Mouse (Mus musculus) hindbrain, embryonic 14.5 days (tissue): ENCODE results near the gene Cdca4. TPM values are rescaled to one million over a fixed set of nuclear protein-coding genes. Genes with fewer than 3 reads are reported as not detected.
A peak's percentile ranks its signal among the peaks of the same experiment; 100 is the strongest.

Source experiments
- ATAC-seq: fragments of 200-750 bp; cut with Nextera tagmentation; 2 replicates; pipeline ENCODE4 v1.8.0; 2017; ENCODE audit warnings: moderate number of reproducible peaks, mild to moderate bottlenecking, moderate TSS enrichment, moderate library complexity; ENCODE audit not compliant: low FRiP score
- DNase-seq: peaks from one replicate; pipeline ENCODE4 v3.0.0-alpha.2; 2015; ENCODE audit warnings: low spot score
- H3K27ac ChIP-seq: fragments of 300-500 bp; sonication (generic); 2 replicates; pipeline ENCODE4 v1.5.1; 2014; ENCODE audit warnings: mild to moderate bottlenecking, moderate library complexity
- H3K27me3 ChIP-seq: fragments of 300-500 bp; sonication (generic); 2 replicates; pipeline ENCODE4 v1.6.1; 2014; ENCODE audit warnings: mild to moderate bottlenecking, low read length, mixed read lengths; ENCODE audit not compliant: control insufficient read depth, insufficient read depth
- H3K36me3 ChIP-seq: fragments of 300-500 bp; sonication (generic); replicated peaks from 2 replicates; pipeline ENCODE4 v1.6.1; 2014; ENCODE audit not compliant: control insufficient read depth, insufficient read depth
- H3K4me1 ChIP-seq: fragments of 300-500 bp; sonication (generic); replicated peaks from 2 replicates; pipeline ENCODE4 v1.6.1; 2014; ENCODE audit warnings: antibody characterized with exemption, low read length, mixed read lengths; ENCODE audit not compliant: control insufficient read depth, insufficient read depth
- H3K4me2 ChIP-seq: fragments of 300-500 bp; sonication (generic); replicated peaks from 2 replicates; pipeline ENCODE4 v1.6.1; 2014; ENCODE audit warnings: mild to moderate bottlenecking, moderate library complexity
- H3K4me3 ChIP-seq: fragments of 300-500 bp; sonication (generic); replicated peaks from 2 replicates; pipeline ENCODE4 v1.5.1; 2014; ENCODE audit warnings: mild to moderate bottlenecking, low read length
- H3K9ac ChIP-seq: fragments of 300-500 bp; sonication (generic); 2 replicates; pipeline ENCODE4 v1.6.1; 2014
- H3K9me3 ChIP-seq: fragments of 300-500 bp; sonication (generic); 2 replicates; pipeline ENCODE4 v1.6.1; 2016; ENCODE audit warnings: low read length; ENCODE audit not compliant: control insufficient read depth
- WGBS: fragments of 180-500 bp; shearing (Covaris S2); extraction: QIAGEN DNeasy Blood & Tissue Kit; methylation state at CpG from one replicate; pipeline ENCODE4 v1.1.7; 2014; 5-methylcytosine and 5-hydroxymethylcytosine counted together
- polyA plus RNA-seq: library from polyadenylated mRNA; unstranded; fragments of >200 nt; fragmentation: Nextera tagmentation; extraction: Ambion mirVana; gene quantifications from 2 replicates; pipeline ENCODE4 v1.2.1, GENCODE M21; 2014

Gene Cdca4
- polyA plus RNA-seq, 1 experiment from 2014 or later = 39.1 TPM

DNA sequence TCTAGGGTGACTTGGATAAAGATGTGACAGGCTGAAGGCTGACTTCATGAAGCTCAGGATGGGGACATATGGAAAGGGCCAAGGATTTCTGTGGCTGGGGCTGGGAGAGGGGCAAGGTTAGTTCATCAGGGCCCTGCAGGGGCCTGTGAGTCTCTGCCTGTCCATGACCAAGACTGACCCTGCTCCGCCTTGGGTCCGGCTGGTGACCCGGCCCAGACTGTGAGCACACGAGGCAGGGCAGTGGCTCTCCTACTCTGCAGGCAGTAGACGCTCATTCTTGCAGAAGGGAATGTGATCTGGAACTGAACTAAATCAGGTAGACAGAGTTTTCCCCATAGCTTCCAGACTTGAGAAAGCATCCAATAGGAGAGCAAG lies 21.0 kb downstream of the Cdca4 start:
- peak overlapping the region; percentile 90 for H3K4me2 ChIP-seq
- 60% methylated on average over 5 of the region's 5 CpGs for WGBS
- peak overlapping the region; percentile 89 for H3K27ac ChIP-seq
- no peaks in the 10 kb centered on the region for H3K27me3 ChIP-seq
- H3K4me1 ChIP-seq = peaks cover 17% of the 10 kb centered on the region
- ATAC-seq (peak; percentile 18), DNase-seq (no peak)
- peak overlapping the region; percentile 56 for H3K4me3 ChIP-seq
- peaks cover 13% of the 10 kb centered on the region for H3K36me3 ChIP-seq
- no peaks in the 10 kb centered on the region for H3K9me3 ChIP-seq
- peak overlapping the region; percentile 71 for H3K9ac ChIP-seq

DNA sequence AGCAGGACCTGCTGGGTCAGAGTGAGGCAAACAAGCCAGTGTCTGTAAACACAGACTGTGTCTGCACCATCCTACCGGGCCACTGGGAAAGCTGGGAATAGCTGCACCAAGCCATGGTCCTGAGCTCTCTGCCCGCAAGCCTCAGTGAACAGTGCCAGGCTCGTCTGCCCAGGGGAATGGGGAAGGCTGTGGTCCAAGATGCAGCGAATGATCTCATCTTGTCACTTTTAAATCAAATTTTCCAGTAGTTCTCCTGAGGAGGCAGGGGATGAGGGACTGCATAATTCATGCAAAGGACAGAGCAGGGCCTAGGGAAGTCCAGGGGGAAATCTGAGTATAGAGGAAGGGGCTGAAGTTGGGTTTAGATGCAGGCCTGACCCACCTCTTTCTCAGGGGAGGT lies 21.4 kb downstream of the Cdca4 start:
- Histone ChIP-seq H3K27me3 (no peaks in the 10 kb centered on the region), H3K36me3 (peaks cover 9% of the 10 kb centered on the region), H3K4me2 (peak overlapping the region; percentile 90), H3K4me1 (peaks cover 17% of the 10 kb centered on the region), H3K9ac (peak overlapping the region; percentile 71), H3K9me3 (no peaks in the 10 kb centered on the region), H3K27ac (peak overlapping the region; percentile 89; the same call in 1 of the 2 replicates), H3K4me3 (no peak overlapping the region)
- DNase-seq (no peak), ATAC-seq (no peak)
- 77% methylated on average over 4 of the region's 4 CpGs for WGBS

DNA sequence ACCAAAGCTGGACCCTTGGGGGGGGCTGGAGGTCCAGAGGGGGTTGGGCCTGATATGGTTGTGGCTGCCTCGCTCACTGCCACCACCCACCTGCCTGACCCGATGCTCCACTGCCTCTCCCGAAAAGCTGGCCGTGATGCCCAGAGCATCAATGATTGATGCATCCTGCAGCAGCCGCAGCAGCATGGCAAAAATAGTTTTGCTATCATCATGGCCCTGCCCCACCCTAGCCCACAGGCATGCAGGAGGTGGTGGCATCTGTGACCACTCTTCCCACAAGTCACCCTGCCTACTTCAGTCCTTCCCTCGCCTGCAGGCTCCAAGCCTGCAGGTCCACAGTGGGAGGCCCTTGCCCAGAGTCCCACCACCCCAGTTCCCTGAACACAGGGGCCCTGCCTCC lies 23.2 kb downstream of the Cdca4 start:
- ATAC-seq = no peak
- Histone ChIP-seq H3K4me2 (no peak overlapping the region), H3K27ac (no peak overlapping the region), H3K36me3 (no peaks in the 10 kb centered on the region; the same call in 1 of the 2 replicates), H3K4me3 (no peak overlapping the region), H3K4me1 (peaks cover 25% of the 10 kb centered on the region), H3K27me3 (peaks cover 10% of the 10 kb centered on the region), H3K9ac (no peak overlapping the region), H3K9me3 (no peaks in the 10 kb centered on the region)
- 82% methylated on average over 6 of the region's 6 CpGs for WGBS
- DNase-seq = no peak

DNA sequence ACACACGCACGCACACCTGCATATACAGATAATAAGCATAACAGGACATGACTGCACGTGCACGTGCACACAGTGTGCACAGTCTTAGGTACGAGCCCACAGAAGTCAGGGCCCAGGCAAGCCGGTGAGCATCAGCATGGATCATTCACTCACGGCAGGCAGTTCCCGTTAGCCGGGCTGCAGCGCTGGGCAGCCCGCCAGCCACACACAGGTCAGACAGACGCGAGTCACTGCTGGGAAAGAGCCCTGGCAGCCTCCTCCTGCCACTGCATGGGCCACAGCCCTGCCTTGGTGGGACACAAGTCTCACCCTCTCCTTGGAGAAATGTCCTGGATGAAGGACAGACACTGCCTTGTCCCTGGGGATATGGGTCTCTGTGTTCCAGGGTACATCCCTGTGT lies 25.2 kb downstream of the Cdca4 start:
- Histone ChIP-seq H3K4me3 (no peak overlapping the region), H3K36me3 (no peaks in the 10 kb centered on the region), H3K27me3 (peaks cover 14% of the 10 kb centered on the region), H3K27ac (no peak overlapping the region), H3K4me2 (no peak overlapping the region), H3K4me1 (peaks cover 14% of the 10 kb centered on the region), H3K9ac (no peak overlapping the region), H3K9me3 (no peaks in the 10 kb centered on the region)
- ATAC-seq (no peak), DNase-seq (no peak)
- 49% methylated on average over 13 of the region's 13 CpGs for WGBS

DNA sequence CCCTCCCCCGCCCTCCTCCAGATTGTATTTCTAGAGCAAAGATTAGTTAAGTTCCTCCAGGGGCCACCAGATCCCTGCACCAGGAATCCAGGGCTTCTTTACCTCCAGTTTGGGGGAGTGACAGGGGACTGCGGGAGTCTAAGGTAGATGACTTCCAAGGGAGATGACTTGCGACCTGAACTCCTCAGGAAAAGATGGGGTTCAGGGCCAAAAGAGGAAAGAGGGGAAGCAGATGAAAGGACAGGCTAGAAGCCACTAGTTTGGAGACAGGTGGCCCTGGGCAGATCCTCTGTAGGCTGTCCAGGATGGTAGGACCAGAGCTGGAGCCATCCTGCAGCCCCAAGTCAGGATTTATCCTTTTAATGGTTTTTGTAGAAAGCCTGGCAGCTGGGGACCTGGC lies 26.3 kb downstream of the Cdca4 start:
- H3K27me3 ChIP-seq = peaks cover 14% of the 10 kb centered on the region
- H3K9ac ChIP-seq = no peak overlapping the region
- WGBS = 37% methylated on average over 3 of the region's 3 CpGs
- peak overlapping the region; percentile 100; the same call in 1 of the 2 replicates for H3K4me2 ChIP-seq
- peaks cover 12% of the 10 kb centered on the region; the same call in 1 of the 2 replicates for H3K4me1 ChIP-seq
- no peaks in the 10 kb centered on the region for H3K36me3 ChIP-seq
- ATAC-seq = no peak
- DNase-seq = no peak
- H3K4me3 ChIP-seq = no peak overlapping the region
- no peak overlapping the region for H3K27ac ChIP-seq
- H3K9me3 ChIP-seq = no peaks in the 10 kb centered on the region

DNA sequence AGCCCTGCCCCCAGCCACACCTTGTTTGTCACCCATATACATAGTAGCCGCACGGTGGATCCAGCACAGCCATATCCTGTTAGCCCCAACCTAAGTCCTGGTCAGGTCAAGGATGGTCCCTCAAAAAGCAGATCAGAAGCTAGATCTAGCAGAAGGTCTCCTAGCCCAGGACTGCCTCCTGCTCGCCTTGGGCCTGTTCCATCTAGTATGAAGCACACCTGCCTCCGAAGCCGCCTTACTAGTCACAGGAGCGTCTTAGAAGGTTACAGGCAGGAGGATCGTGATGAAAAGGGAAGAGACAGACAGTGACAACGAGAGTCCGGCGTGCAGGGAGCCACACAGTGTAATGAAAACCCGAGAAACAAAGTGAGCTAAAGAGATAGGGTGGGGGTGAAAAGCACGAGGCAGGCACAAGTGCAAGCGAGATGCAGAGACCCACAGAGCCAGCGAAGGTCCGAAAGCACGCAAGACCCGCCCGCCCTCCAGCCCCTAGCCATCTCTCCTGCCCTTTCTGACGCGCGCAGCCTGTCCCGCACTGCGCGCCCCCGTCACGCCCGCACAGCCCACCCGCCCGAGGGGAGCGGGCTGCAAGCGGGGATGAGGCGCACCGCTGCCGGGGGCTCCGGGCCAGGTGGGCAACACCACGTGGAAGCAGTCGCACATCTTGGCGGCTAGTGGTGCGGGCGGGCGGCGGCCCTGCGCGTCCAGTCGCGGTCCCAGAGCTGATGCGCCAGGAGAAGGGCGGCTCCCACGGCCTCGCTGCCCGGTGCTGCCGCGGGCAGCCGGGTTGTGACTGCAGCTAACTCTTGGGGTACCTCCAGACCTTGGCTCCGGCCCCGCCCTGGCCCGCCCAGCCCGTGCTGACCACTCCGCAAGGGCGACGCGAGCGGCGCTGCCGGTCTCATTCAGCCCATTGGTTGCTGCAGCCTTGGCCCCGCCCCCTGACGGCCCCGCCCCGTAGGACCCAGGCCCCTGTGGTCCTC lies 27.1 kb downstream of the Cdca4 start, which contains the start of gene Ahnak2:
Gene Ahnak2 (minus strand): TSS at position 794 of the 983 bp plus-strand sequence.
- Histone ChIP-seq H3K27me3 (peaks cover 14% of the 10 kb centered on the region), H3K4me1 (peaks cover 12% of the 10 kb centered on the region; the same call in 1 of the 2 replicates), H3K27ac (no peak within 1 kb of the TSS), H3K4me2 (peak within 1 kb of the TSS; percentile 100), H3K9me3 (no peaks in the 10 kb centered on the region), H3K4me3 (peak within 1 kb of the TSS; percentile 62), H3K9ac (peak within 1 kb of the TSS; percentile 70), H3K36me3 (no peaks in the 10 kb centered on the region)
- WGBS = 4% methylated on average over 59 of the region's 69 CpGs
- ATAC-seq (peak; percentile 60), DNase-seq (peak; percentile 38)

DNA sequence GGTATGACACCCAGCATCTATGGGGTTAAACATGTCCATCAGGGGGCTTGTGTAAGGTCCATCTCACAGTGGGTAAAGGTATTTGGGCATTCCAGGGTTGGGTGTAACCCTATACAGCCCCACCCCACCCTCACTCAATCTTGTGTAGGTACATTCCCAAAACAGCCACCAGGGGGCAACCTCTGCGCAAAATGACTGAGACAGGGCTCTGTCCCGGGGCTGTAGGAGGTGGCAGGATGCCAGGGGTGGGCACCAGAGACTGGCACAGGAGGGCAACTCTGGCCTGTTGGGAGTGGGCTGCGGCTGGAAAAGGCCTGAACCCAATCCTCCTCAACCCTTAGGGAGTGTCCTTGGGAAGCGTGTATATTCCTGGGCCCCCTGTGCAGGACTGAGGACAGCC lies 28.7 kb downstream of the Cdca4 start:
- ATAC-seq (no peak), DNase-seq (peak; percentile 70)
- Histone ChIP-seq H3K4me2 (no peak overlapping the region), H3K4me1 (peaks cover 12% of the 10 kb centered on the region; the same call in 1 of the 2 replicates), H3K27ac (no peak overlapping the region), H3K9ac (no peak overlapping the region), H3K36me3 (no peaks in the 10 kb centered on the region), H3K9me3 (no peaks in the 10 kb centered on the region), H3K27me3 (peaks cover 14% of the 10 kb centered on the region), H3K4me3 (no peak overlapping the region)
- 13% methylated on average over 4 of the region's 4 CpGs for WGBS

DNA sequence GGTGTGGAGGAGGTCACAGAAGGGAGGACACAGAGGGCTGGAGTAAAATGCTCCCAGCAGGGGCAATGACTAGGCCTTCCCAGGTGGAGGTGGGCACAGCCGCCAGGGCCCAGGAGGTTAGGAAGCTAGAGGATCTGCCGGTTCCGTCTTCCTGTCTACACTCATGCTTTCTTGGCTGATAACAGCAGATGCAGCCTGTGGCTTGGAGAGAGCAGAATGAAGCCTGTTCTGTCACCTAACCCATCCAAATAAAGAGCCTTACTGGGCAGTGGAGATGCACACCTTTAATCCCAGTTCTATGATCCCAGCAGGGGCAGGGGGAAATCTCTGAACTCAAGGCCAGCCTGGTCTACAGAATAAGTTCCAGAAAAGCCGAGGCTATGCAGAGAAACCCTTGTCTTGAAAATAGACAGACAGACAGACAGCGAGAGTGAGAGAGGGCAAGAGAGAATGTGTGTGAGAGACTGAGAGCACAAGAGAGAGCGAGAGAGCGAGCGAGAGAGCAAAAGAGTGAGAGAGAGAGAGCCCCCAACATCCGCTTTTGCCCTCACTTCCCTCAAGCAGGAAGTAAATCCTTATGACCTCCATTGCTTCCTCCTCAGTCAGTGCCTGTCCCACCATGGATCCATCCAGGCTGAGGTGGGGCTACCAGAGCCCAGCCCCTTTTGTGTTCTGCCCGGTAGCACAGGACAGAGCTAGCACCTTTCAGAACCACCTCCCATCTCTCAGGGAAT lies 29.8 kb downstream of the Cdca4 start:
- DNase-seq = no peak
- Histone ChIP-seq H3K27ac (no peak overlapping the region), H3K4me2 (no peak overlapping the region), H3K36me3 (no peaks in the 10 kb centered on the region), H3K4me3 (no peak overlapping the region), H3K9ac (no peak overlapping the region), H3K9me3 (no peaks in the 10 kb centered on the region), H3K27me3 (peaks cover 14% of the 10 kb centered on the region), H3K4me1 (peaks cover 12% of the 10 kb centered on the region; the same call in 1 of the 2 replicates)
- WGBS = 89% methylated on average over 10 of the region's 10 CpGs
- ATAC-seq = no peak

DNA sequence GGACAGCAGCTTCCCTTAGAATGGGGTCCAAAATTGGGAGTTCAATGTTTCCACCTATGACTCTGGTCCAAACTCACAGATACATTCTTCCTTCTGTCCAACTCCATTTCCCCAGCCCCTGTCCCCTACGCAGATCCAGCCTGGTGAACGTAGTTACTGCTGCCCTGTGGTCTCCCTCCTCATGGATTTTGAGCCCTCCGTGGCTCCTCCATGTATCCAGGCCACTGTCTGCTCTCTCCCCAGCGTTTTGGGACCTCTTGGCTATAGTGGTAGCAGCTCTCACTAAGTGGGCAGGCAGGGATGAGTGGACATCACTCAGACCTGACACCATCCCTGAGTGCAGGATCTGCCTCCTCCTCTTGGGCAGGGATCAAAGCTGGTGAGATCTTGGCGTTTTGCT lies 30.5 kb downstream of the Cdca4 start:
- Histone ChIP-seq H3K4me1 (peaks cover 12% of the 10 kb centered on the region; the same call in 1 of the 2 replicates), H3K9me3 (no peaks in the 10 kb centered on the region), H3K36me3 (no peaks in the 10 kb centered on the region), H3K4me3 (no peak overlapping the region), H3K4me2 (no peak overlapping the region), H3K9ac (no peak overlapping the region), H3K27ac (no peak overlapping the region), H3K27me3 (peaks cover 14% of the 10 kb centered on the region)
- no peak for ATAC-seq
- 72% methylated on average over 5 of the region's 5 CpGs for WGBS
- DNase-seq = no peak
